Mouse (Mus musculus) E14TG2a.4 (cell line): Measurements from ENCODE around the gene Adipor2.

ENCODE experiments used
- H3K27me3 ChIP-seq: 2 replicates; pipeline ENCODE4 v1.6.1; 2014; ENCODE audit warnings: low read length, control low read depth; ENCODE audit not compliant: insufficient read depth
- H3K36me3 ChIP-seq: 2 replicates; pipeline ENCODE4 v1.6.1; 2014; ENCODE audit warnings: low read length, control low read depth; ENCODE audit not compliant: insufficient read depth
- H3K4me1 ChIP-seq: replicated peaks from 2 replicates; pipeline ENCODE4 v1.6.1; 2014; ENCODE audit warnings: low read depth, low read length, control low read depth
- H3K4me3 ChIP-seq: replicated peaks from 2 replicates; pipeline ENCODE4 v1.5.1; 2014; ENCODE audit warnings: mild to moderate bottlenecking, low read length
- H3K9me3 ChIP-seq: 2 replicates; pipeline ENCODE4 v1.6.1; 2014; ENCODE audit warnings: low read length, control low read depth
- CTCF ChIP-seq: conservative IDR thresholded peaks from 2 replicates; pipeline ENCODE4 v1.5.1; 2014; ENCODE audit warnings: low read length
- NANOG ChIP-seq: IDR thresholded peaks from 2 replicates; pipeline ENCODE4 v1.6.1; 2014; ENCODE audit warnings: borderline replicate concordance, low read length, mixed read lengths
- POU5F1 ChIP-seq: IDR thresholded peaks from 2 replicates; pipeline ENCODE4 v1.6.1; 2014; ENCODE audit warnings: low read length, borderline replicate concordance

Adipor2 gene

GRCm38 (mm10) chr6:119404854-119405253, 12.7 kb downstream of the Adipor2 start:
- Histone ChIP-seq H3K9me3 (no peaks in the 10 kb centered on the region), H3K4me1 (peaks cover 66% of the 10 kb centered on the region), H3K36me3 (peaks cover 63% of the 10 kb centered on the region), H3K4me3 (no peak overlapping the region), H3K27me3 (no peaks in the 10 kb centered on the region)
- TF ChIP-seq POU5F1 (no peak), NANOG (no peak), CTCF (no peak)

- Histone ChIP-seq H3K9me3 (no peaks in the 10 kb centered on the region), H3K4me3 (no peak overlapping the region), H3K4me1 (peaks cover 50% of the 10 kb centered on the region), H3K27me3 (no peaks in the 10 kb centered on the region), H3K36me3 (peaks cover 76% of the 10 kb centered on the region)
- TF ChIP-seq NANOG = no peak
- no peak for TF ChIP-seq CTCF
- TF ChIP-seq POU5F1 = no peak
These were observed 14.5 kb downstream of the Adipor2 start for GRCm38 (mm10) chr6:119402976-119403375.

DNA sequence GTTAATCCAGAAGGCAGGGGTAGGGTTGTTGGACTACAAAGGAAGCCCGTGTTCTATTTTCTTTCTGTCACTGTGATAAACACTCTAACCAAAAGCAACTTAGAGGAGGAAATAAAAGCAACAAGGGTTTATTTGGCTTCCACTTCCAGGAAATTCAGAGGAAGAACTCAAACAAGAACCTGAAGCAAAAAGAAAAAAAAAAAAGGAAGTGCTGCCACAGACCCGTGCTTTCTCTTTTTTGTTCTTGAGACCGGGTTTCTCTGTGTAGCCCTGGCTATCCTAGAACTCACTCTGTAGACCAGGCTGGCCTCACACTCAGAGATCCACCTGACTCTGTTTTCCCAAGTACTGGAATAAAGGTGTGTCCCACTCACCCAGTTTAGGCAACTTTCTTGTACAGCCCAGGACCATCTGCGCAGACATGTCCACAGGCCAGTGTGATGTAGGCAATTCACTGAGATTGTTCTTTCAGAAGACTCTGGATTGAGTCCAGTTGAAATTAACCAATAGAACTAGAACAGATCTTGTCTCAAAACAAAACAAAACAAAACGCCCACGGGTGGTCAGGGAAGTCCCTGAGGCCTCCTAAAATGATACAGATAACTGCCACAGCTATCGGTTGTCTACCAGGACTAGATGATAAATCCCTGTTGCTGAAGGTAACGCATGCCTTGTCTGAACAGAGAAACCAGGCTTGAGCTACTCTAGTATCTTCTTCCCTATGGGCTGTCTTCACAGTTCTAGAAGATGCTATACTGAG, 15.8 kb downstream of the Adipor2 start:
- TF ChIP-seq NANOG = no peak
- TF ChIP-seq POU5F1 = no peak
- TF ChIP-seq CTCF = no peak
- Histone ChIP-seq H3K9me3 (no peaks in the 10 kb centered on the region), H3K36me3 (peaks cover 83% of the 10 kb centered on the region), H3K4me1 (peaks cover 46% of the 10 kb centered on the region), H3K27me3 (no peaks in the 10 kb centered on the region), H3K4me3 (no peak overlapping the region)

- Histone ChIP-seq H3K36me3 (peaks cover 80% of the 10 kb centered on the region), H3K27me3 (no peaks in the 10 kb centered on the region), H3K4me1 (peaks cover 48% of the 10 kb centered on the region), H3K4me3 (no peak overlapping the region), H3K9me3 (no peaks in the 10 kb centered on the region)
- TF ChIP-seq CTCF (no peak), NANOG (no peak), POU5F1 (no peak)
These were observed 16.9 kb downstream of the Adipor2 start for GRCm38 (mm10) chr6:119400649-119401048.

GRCm38 (mm10) chr6:119399371-119399770, 18.1 kb downstream of the Adipor2 start:
- H3K27me3 ChIP-seq = no peaks in the 10 kb centered on the region
- no peaks in the 10 kb centered on the region for H3K9me3 ChIP-seq
- peaks cover 50% of the 10 kb centered on the region for H3K4me1 ChIP-seq
- TF ChIP-seq NANOG = no peak
- no peak for TF ChIP-seq POU5F1
- no peak for TF ChIP-seq CTCF
- H3K4me3 ChIP-seq = no peak overlapping the region
- peaks cover 74% of the 10 kb centered on the region for H3K36me3 ChIP-seq

- no peak for TF ChIP-seq NANOG
These were observed 21.2 kb downstream of the Adipor2 start for GRCm38 (mm10) chr6:119396309-119396634.

DNA sequence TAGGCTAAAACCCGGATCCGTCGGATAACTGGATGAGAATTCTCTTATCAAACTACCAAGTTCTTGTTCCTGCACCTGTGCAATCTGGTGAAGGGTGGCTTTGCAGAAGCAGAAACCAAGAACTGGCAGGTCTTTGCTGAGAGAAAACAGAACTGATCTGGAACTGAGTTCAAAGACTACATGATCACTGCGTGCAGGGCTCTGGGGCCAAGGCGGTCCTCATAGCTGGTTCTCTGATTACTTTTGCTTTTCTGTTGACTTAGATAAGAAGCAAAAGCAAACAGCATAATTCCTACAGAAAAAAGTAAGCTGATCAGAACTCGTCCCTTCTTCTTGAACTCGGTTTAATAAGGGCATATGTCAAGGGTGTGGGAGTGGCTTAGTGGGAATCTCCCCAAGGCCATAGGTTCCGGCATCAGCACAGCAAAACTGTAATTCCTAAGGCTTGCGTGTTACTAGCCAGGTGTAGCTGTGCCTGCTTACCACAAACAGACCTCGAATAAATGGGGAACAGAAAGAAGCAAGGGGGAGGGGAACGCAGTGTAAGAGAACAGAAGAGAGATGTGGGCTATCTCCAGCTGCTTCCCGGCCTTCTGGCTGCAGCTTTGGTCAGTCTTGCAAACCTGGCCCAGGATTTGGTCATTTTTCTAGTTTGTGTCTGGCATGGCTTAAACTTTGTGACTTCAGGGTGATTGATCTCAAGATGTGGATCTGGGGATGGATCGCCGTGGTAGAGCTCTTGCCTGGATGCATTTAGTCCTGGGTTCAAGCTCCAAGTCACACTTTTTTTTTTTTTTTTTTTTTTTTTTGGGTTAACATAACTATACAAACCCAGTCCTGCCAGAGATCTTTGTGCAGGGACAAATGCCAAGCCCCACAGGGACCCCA, 21.8 kb downstream of the Adipor2 start:
- TF ChIP-seq NANOG = no peak
- no peak for TF ChIP-seq CTCF
- no peak for TF ChIP-seq POU5F1
- H3K4me3 ChIP-seq = no peak overlapping the region
- no peaks in the 10 kb centered on the region for H3K9me3 ChIP-seq
- peaks cover 30% of the 10 kb centered on the region for H3K4me1 ChIP-seq
- H3K27me3 ChIP-seq = no peaks in the 10 kb centered on the region
- peaks cover 53% of the 10 kb centered on the region for H3K36me3 ChIP-seq

More at GRCm38 (mm10) chr6:119396309-119396634, 21.2 kb downstream of the Adipor2 start:
- no peak overlapping the region for H3K4me3 ChIP-seq
- peaks cover 53% of the 10 kb centered on the region for H3K36me3 ChIP-seq
- no peaks in the 10 kb centered on the region for H3K27me3 ChIP-seq
- peaks cover 30% of the 10 kb centered on the region for H3K4me1 ChIP-seq
- no peaks in the 10 kb centered on the region for H3K9me3 ChIP-seq

DNA sequence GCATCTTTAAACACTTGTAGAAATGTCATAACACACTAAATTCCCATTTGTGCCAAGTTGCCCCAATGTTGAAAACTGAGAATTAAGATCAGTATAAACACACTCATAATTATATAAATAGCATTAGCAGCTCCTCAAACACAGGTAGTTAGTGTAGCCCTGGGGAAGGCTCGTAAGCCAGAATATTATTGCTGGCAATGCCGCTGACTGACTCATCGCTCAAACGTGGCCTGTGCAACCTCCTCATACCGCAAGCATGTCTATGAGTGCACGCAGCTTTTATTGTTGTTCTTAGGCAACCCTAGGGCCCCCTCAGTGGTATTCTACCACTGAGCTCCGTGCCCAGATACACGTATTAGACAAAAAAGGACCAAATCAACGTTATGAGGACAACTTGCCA, 24.7 kb downstream of the Adipor2 start:
- no peak overlapping the region for H3K4me3 ChIP-seq
- TF ChIP-seq CTCF = no peak
- no peak for TF ChIP-seq POU5F1
- no peak for TF ChIP-seq NANOG

DNA sequence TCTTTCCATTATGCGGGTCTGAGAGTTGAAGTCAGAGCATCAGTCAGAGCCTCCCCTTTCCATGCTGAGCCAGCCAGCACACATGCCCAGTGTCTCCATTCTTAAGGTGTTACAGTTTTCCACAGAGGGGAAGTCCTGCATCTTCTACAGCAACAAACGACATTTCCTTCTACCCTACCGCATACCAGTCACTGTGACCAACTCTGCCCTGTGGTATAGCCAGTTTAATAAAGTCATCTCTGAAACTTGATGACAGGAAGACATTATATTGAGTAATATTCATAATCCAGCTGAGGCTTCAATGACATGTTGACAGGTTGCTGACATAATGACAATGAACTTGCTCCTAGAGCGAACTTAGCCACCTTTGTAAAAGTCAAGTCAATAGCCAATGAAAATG, 26.8 kb downstream of the Adipor2 start:
- Histone ChIP-seq H3K27me3 (no peaks in the 10 kb centered on the region), H3K36me3 (peaks cover 13% of the 10 kb centered on the region), H3K4me1 (peaks cover 46% of the 10 kb centered on the region), H3K4me3 (no peak overlapping the region), H3K9me3 (no peaks in the 10 kb centered on the region)
- TF ChIP-seq NANOG (no peak), CTCF (no peak)

More for the DNA sequence above, 24.7 kb downstream of the Adipor2 start:
- Histone ChIP-seq H3K4me1 (peaks cover 45% of the 10 kb centered on the region), H3K36me3 (peaks cover 30% of the 10 kb centered on the region), H3K9me3 (no peaks in the 10 kb centered on the region), H3K27me3 (no peaks in the 10 kb centered on the region)
